Mouse (Mus musculus) MEL (cell line): ENCODE results near the gene Cpsf4l.

ENCODE experiments used
- CTCF ChIP-seq, 3 experiments: IDR thresholded peaks in 2 of 3; conservative IDR thresholded peaks in 1 of 3; 2 replicates each; pipeline ENCODE4 v1.5.1; 2011 to 2012; ENCODE audit warnings: low read length in 3 of 3, low read depth in 2 of 3, mild to moderate bottlenecking in 2 of 3, improper control_type of control experiment in 1 of 3, inconsistent platforms in 1 of 3, mixed read lengths in 1 of 3, moderate library complexity in 1 of 3; ENCODE audit not compliant: control insufficient read depth in 1 of 3, insufficient read depth in 1 of 3, poor library complexity in 1 of 3, severe bottlenecking in 1 of 3
- ELF1 ChIP-seq: IDR thresholded peaks from 2 replicates; pipeline ENCODE4 v1.6.1; 2014; ENCODE audit warnings: low read depth, mild to moderate bottlenecking, inconsistent platforms, low read length, improper control_type of control experiment, moderate library complexity
- EP300 ChIP-seq, 2 experiments: IDR thresholded peaks; 2 replicates each; pipeline ENCODE4 v1.6.1; 2011; ENCODE audit warnings: improper control_type of control experiment in 2 of 2, low read length in 2 of 2, low read depth in 1 of 2, mild to moderate bottlenecking in 1 of 2
- GATA1 ChIP-seq: IDR thresholded peaks from 2 replicates; pipeline ENCODE4 v1.6.1; 2011; ENCODE audit warnings: low read depth, low read length, improper control_type of control experiment
- POLR2A ChIP-seq, 2 experiments: IDR thresholded peaks; 2 replicates each; pipeline ENCODE4 v1.6.1; 2011 to 2012; ENCODE audit warnings: low read length in 2 of 2, mild to moderate bottlenecking in 2 of 2, control low read depth in 1 of 2, improper control_type of control experiment in 1 of 2, low read depth in 1 of 2, moderate library complexity in 1 of 2; ENCODE audit not compliant: control insufficient read depth in 1 of 2, insufficient read depth in 1 of 2, poor library complexity in 1 of 2
- RCOR1 ChIP-seq: IDR thresholded peaks from 2 replicates; pipeline ENCODE4 v1.6.1; 2012; ENCODE audit warnings: low read depth, mild to moderate bottlenecking, inconsistent platforms, low read length, improper control_type of control experiment
- TAL1 ChIP-seq: IDR thresholded peaks from 2 replicates; pipeline ENCODE4 v1.6.1; 2012; ENCODE audit warnings: mild to moderate bottlenecking, inconsistent platforms, low read length, moderate library complexity, mixed read lengths

DNA sequence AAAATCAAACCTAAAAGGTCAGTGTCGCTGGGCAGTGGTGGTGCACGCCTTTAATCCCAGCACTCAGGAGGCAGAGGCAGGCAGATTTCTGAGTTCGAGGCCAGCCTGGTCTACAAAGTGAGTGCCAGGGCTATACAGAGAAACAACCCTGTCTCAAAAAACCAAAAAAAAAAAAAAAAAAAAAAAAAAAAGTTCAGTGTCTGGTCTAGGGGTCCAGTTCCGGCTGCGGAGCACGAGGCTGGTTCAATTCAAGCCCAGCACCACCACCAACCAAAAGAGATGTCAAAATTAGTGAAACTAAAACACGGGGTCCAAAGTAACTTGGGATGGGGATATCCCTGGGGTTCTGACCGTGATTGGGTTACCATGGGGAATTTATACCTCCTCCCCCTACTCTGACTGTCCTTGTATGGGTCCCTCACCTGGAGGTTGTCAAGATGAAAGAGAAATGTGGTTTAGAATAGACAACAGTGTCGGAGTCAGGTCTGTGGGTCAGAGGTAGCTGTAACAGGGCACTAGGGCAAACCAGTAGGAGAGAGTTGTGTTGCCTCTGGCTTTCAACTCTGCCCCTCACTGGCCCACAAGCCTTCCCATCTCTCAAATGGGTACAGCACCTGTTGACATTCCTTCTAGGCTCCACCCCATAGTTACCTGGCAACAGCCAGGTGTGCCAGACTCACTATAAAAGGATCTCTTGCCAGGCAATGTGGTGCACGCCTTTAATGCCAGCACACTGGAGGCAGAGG, 43.0 kb upstream of the Cpsf4l start:
- no peak for TF ChIP-seq TAL1
- TF ChIP-seq GATA1 = no peak
- TF ChIP-seq POLR2A (IDR thresholded peaks at IDR 0.05; ENCODE audit: control insufficient read depth in 1 of 2, insufficient read depth in 1 of 2, low read depth in 1 of 2, low read length in 2 of 2, poor library complexity in 1 of 2) = no peak
- no peak for TF ChIP-seq RCOR1
- no peak for TF ChIP-seq CTCF (IDR thresholded peaks at IDR 0.05 in 2 of 3, conservative IDR thresholded peaks at IDR 0.05 in 1 of 3; ENCODE audit: control insufficient read depth in 1 of 3, insufficient read depth in 1 of 3, low read depth in 2 of 3, low read length in 3 of 3, poor library complexity in 1 of 3, severe bottlenecking in 1 of 3)
- TF ChIP-seq ELF1 = no peak
- no peak for TF ChIP-seq EP300 (IDR thresholded peaks at IDR 0.05; ENCODE audit: low read depth in 1 of 2, low read length in 2 of 2)
